Mouse (Mus musculus) embryonic facial prominence, embryonic 14.5 days (tissue): ENCODE results near the gene Sec62. TPM values are rescaled to one million over a fixed set of nuclear protein-coding genes. Genes with fewer than 3 reads are reported as not detected.

ENCODE experiments used
- ATAC-seq: fragments of 200-750 bp; cut with Nextera tagmentation; 2 replicates; pipeline ENCODE4 v1.8.0; 2017; ENCODE audit warnings: low read depth, moderate number of reproducible peaks, moderate TSS enrichment
- DNase-seq: peaks from one replicate; pipeline ENCODE4 v3.0.0-alpha.2; 2015; ENCODE audit warnings: low spot score
- H3K27ac ChIP-seq: fragments of 300-500 bp; sonication (generic); replicated peaks from 2 replicates; pipeline ENCODE4 v1.5.1; 2014; ENCODE audit warnings: low read depth, mild to moderate bottlenecking, low read length, moderate library complexity
- H3K27me3 ChIP-seq: fragments of 300-500 bp; sonication (generic); replicated peaks from 2 replicates; pipeline ENCODE4 v1.6.1; 2014; ENCODE audit warnings: low read length; ENCODE audit not compliant: control insufficient read depth, insufficient read depth
- H3K36me3 ChIP-seq: fragments of 300-500 bp; sonication (generic); 2 replicates; pipeline ENCODE4 v1.6.1; 2014; ENCODE audit warnings: low read length, mixed read lengths; ENCODE audit not compliant: control insufficient read depth, insufficient read depth
- H3K4me1 ChIP-seq: fragments of 300-500 bp; sonication (generic); 2 replicates; pipeline ENCODE4 v1.6.1; 2014; ENCODE audit warnings: antibody characterized with exemption, low read length; ENCODE audit not compliant: control insufficient read depth, insufficient read depth
- H3K4me2 ChIP-seq: fragments of 300-500 bp; sonication (generic); 2 replicates; pipeline ENCODE4 v1.6.1; 2014; ENCODE audit warnings: low read depth, mild to moderate bottlenecking, low read length, moderate library complexity, mixed read lengths
- H3K4me3 ChIP-seq: fragments of 300-500 bp; sonication (generic); 2 replicates; pipeline ENCODE4 v1.5.1; 2014; ENCODE audit warnings: low read depth, mild to moderate bottlenecking, low read length
- H3K9ac ChIP-seq: fragments of 300-500 bp; sonication (generic); 2 replicates; pipeline ENCODE4 v1.6.1; 2014; ENCODE audit warnings: low read depth, mild to moderate bottlenecking, low read length, moderate library complexity, mixed read lengths
- H3K9me3 ChIP-seq: fragments of 300-500 bp; sonication (generic); 2 replicates; pipeline ENCODE4 v1.6.1; 2016; ENCODE audit warnings: low read length; ENCODE audit not compliant: control insufficient read depth
- WGBS: fragments of 180-500 bp; shearing (Covaris S2); extraction: QIAGEN DNeasy Blood & Tissue Kit; methylation state at CpG from one replicate; pipeline ENCODE4 v1.1.7; 2014; 5-methylcytosine and 5-hydroxymethylcytosine counted together
- polyA plus RNA-seq: library from polyadenylated mRNA; unstranded; fragments of >200 nt; fragmentation: Nextera tagmentation; extraction: Ambion mirVana; gene quantifications from 2 replicates; pipeline ENCODE4 v1.2.1, GENCODE M21; 2014

Sec62 gene
- polyA plus RNA-seq, result 94.5 and 106 TPM in 2 replicates

DNA sequence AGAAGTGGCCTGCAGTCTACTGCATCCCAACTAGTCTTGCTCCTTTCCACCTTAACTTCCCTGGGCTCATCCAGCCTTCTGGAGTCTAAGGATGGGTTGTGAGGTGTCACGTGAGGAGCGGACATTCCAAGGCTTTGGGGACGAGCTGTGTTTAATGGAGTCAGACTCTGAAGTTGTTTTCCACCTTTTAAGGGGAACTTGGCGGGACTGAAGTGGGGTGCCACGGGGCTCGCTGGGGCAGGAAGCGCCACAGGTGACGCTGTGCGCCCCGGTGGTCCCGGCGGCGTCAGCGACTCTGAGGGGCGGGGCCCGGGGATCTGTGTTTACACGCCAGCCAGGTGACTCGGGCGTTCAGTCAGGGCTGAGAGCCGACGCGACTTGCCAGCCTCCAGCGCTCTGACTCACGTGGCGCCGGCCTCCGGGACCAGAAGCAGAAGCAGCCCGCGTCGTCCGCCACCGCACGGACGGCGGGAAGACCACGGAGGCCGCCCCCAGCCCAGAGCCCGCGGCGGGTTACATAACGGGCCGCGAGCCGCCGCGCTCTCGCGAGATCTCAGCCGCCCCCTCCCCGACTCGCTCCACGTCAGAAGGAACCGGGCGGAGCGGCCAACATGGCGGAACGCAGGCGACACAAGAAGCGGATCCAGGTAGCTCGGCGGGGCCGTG lies at the start of gene Sec62:
TSS of gene Sec62 (plus strand) at position 139 of the 666 bp plus-strand sequence.
- Histone ChIP-seq H3K27ac (peak within 1 kb of the TSS; percentile 95), H3K27me3 (no peaks in the 10 kb centered on the region), H3K4me2 (peak within 1 kb of the TSS; percentile 60), H3K9ac (peak within 1 kb of the TSS; percentile 99), H3K4me3 (peak within 1 kb of the TSS; percentile 94), H3K36me3 (no peaks in the 10 kb centered on the region), H3K4me1 (peaks cover 6% of the 10 kb centered on the region), H3K9me3 (no peaks in the 10 kb centered on the region)
- DNase-seq (peak; percentile 94), ATAC-seq (peak; percentile 97)
- 0% methylated on average over 45 of the region's 62 CpGs for WGBS

DNA sequence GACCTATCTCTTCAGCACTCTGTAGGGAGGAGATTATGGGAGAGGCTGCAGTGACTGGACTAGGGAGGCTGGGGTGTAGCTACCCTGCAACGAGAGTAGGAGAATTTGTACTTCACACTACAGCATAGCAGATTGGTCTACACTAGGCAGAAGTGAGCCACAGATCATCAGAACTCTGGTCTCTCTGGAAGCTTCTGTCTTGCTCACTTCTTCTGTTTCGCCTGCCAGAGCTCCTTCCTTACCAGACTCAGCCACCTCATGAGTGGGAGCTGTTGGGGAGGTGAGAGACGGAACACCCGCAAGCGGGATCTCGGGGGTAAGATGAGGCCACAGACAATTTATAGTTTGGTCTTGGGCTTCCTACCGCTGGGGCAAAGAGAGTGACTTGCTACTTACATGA lies 49.8 kb upstream of the Sec62 start:
- no peaks in the 10 kb centered on the region for H3K36me3 ChIP-seq
- H3K4me2 ChIP-seq, result no peak overlapping the region
- no peak overlapping the region for H3K9ac ChIP-seq
- DNase-seq (no peak), ATAC-seq (no peak)
- 87% methylated on average over 7 of the region's 7 CpGs for WGBS
- 0 out of 2 replicates have a peak, but pooled peaks cover 5% of the 10 kb centered on the region for H3K9me3 ChIP-seq
- H3K27ac ChIP-seq, result no peak overlapping the region
- H3K4me3 ChIP-seq, result no peak overlapping the region
- H3K27me3 ChIP-seq, result no peaks in the 10 kb centered on the region
- no peaks in the 10 kb centered on the region for H3K4me1 ChIP-seq

DNA sequence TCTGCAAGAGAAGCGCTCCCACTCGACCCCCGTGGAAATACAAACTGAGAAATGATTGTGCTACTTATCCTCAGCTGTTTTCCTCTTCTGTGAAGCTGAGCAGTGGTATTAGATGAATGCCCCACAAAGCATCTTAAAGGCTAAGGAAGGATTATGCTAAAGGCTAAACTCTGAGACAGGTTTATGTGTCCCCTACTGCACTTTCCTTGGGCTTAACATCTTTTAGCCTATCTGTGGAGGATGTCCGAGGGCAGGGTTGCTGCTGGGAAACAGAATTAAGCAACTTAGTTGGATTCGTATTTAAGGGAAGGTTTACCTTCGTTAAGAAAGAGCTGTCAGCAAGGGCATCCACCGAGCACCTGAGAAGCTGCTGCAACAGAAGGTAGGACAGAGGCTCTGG lies 46.7 kb upstream of the Sec62 start, which contains the start of gene Samd7:
TSS of gene Samd7 (plus strand) at position 288 of the 400 bp plus-strand sequence.
- Histone ChIP-seq H3K27me3 (no peaks in the 10 kb centered on the region), H3K4me1 (no peaks in the 10 kb centered on the region), H3K36me3 (no peaks in the 10 kb centered on the region), H3K4me3 (no peak within 1 kb of the TSS), H3K27ac (no peak within 1 kb of the TSS), H3K9me3 (0 out of 2 replicates have a peak, but pooled peaks cover 5% of the 10 kb centered on the region), H3K9ac (no peak within 1 kb of the TSS), H3K4me2 (no peak within 1 kb of the TSS)
- DNase-seq, result no peak
- WGBS, result 73% methylated on average over 7 of the region's 7 CpGs
- ATAC-seq, result no peak

DNA sequence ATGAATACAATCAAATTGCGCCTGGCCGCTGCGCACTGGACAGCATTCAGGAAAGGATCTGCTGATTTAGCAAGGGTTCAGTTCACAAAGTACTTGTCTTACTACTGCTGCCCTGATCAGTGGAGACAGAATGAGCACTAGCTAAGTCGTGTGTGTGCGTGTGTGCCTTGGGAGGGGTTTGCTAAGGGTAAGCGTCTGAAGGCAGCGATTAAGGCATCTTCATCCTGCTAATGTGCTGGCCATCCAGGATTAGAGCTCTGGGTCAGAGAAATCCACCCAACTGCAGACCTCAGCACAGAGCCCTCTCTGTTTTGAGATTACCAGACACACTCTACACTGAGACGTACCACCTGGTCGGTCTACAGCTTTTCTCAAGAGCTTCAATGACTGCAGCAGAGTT lies 44.4 kb upstream of the Sec62 start:
- no peak for DNase-seq
- 79% methylated on average over 9 of the region's 9 CpGs for WGBS

DNA sequence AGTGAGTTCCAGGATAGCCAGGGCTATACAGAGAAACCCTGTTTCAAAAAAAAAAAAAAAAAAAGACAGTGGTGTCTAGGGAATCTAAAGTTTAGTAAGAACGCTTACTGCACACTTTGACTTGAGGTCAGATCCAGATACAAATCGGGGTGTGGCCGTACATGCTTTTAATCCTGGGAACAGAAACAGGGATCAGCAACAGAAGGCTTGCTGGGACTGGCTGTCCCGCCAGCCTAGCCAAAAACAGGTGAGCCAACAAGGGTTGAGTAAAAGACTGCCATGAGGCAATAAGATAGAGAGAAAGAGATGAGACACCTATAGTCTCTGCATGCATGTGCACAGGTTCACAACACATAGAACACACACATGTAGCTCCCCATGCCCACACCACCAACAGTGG lies 38.0 kb upstream of the Sec62 start:
- Histone ChIP-seq H3K27ac (no peak overlapping the region), H3K9me3 (no peaks in the 10 kb centered on the region)

More for the DNA sequence above, 44.4 kb upstream of the Sec62 start:
- no peaks in the 10 kb centered on the region for H3K36me3 ChIP-seq
- no peak overlapping the region for H3K9ac ChIP-seq
- no peak for ATAC-seq
- no peak overlapping the region for H3K4me3 ChIP-seq
- no peaks in the 10 kb centered on the region for H3K4me1 ChIP-seq
- no peak overlapping the region for H3K4me2 ChIP-seq
- 0 out of 2 replicates have a peak, but pooled peaks cover 5% of the 10 kb centered on the region for H3K9me3 ChIP-seq
- H3K27ac ChIP-seq, result no peak overlapping the region
- H3K27me3 ChIP-seq, result no peaks in the 10 kb centered on the region

DNA sequence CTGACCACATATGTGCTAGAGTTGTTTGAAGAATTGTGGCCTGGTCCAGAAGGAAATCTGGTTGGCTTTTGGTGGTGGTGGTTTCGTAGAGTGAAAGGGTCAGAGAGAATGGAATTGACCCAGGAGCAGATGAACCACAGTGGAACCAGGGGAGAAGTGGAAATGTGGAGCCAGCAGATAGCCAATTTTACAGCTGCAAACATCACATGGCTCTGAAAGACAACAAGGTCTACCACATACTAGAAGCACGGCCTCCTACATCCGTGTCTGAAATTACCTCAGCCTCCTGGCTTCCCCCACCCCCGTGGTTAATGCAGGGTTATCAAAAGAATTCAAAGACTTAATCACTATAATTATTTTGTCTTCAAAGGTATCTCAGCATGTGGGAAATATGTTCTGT lies 27.8 kb upstream of the Sec62 start:
- Histone ChIP-seq H3K9me3 (no peaks in the 10 kb centered on the region), H3K4me2 (no peak overlapping the region), H3K27ac (no peak overlapping the region), H3K4me3 (no peak overlapping the region), H3K9ac (no peak overlapping the region), H3K4me1 (no peaks in the 10 kb centered on the region), H3K36me3 (no peaks in the 10 kb centered on the region), H3K27me3 (no peaks in the 10 kb centered on the region)
- ATAC-seq (no peak), DNase-seq (no peak)
- 78% methylated on average over 4 of the region's 4 CpGs for WGBS

More for the DNA sequence above, 38.0 kb upstream of the Sec62 start:
- no peak overlapping the region for H3K4me3 ChIP-seq
- H3K9ac ChIP-seq, result no peak overlapping the region
- H3K4me2 ChIP-seq, result no peak overlapping the region
- ATAC-seq, result no peak
- no peaks in the 10 kb centered on the region for H3K36me3 ChIP-seq
- DNase-seq, result no peak
- H3K27me3 ChIP-seq, result no peaks in the 10 kb centered on the region
- 88% methylated on average over 4 of the region's 4 CpGs for WGBS
- H3K4me1 ChIP-seq, result no peaks in the 10 kb centered on the region

DNA sequence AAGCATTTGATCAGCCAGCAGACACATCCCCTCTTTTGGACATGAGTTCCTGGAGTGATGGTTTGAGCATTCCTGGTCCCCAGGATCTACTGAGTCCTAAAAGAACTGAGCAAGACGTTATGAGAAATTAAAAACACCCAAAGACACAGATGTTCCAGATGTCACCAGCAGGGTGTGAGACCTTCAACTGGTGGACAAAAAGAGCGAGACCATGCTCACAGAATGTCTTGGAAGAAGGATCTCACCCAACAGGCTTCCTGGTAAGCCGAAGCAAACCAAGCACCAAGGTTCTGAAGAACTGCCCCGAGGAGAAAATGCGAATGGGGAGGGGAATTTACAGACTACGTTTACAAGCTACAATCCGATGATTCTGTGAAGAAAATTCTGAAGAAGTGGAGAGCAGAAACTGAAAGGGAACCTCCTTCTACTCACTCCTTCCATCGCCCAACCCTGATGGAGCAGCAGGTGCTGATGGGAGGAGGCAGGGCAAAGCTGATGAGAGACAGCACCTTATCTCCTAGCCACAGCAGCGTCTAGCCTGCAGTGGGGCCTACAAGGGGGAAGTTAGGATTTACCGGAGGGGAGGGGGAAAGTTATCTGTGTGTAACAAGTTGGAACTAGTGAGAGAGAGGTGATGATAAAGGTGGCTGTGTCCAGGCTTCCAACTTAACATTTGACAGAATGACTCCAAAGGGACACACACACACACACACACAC lies 27.2 kb upstream of the Sec62 start:
- Histone ChIP-seq H3K4me2 (no peak overlapping the region), H3K9ac (no peak overlapping the region), H3K36me3 (no peaks in the 10 kb centered on the region), H3K9me3 (no peaks in the 10 kb centered on the region), H3K4me1 (no peaks in the 10 kb centered on the region), H3K27me3 (no peaks in the 10 kb centered on the region), H3K4me3 (no peak overlapping the region), H3K27ac (no peak overlapping the region)
- DNase-seq, result no peak
- no peak for ATAC-seq
- 72% methylated on average over 10 of the region's 10 CpGs for WGBS

DNA sequence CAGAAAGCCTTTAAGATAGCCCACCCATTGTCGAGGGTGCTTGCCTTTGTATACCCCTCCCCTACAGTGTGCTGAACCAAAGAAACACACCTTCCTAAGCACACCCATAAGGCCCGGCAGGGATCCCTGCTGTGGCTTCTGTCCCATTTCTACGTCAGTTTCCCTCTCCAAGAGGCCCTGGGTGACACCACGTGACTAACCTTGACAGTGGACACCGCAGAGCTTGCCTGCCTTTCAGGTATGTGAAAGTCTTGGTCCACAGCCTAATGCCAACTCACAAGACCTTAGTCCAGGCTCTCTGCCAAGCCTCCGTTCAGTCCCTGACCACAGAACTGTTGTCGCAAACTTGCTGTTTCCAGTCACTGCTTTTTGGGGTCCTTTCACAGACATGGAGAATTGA lies 26.5 kb upstream of the Sec62 start:
- H3K27me3 ChIP-seq, result no peaks in the 10 kb centered on the region
- 66% methylated on average over 7 of the region's 7 CpGs for WGBS
- no peak overlapping the region for H3K27ac ChIP-seq

More for the DNA sequence above, 26.5 kb upstream of the Sec62 start:
- Histone ChIP-seq H3K4me1 (no peaks in the 10 kb centered on the region), H3K9ac (no peak overlapping the region), H3K4me3 (no peak overlapping the region), H3K9me3 (no peaks in the 10 kb centered on the region), H3K4me2 (no peak overlapping the region), H3K36me3 (no peaks in the 10 kb centered on the region)
- no peak for ATAC-seq
- no peak for DNase-seq
